Mouse (Mus musculus): ENCODE measurements around the gene Vangl1.
A peak's percentile ranks its signal among the peaks of the same experiment; 100 is the strongest.
"Not testable (repeated sequence)": the region's sequence is repeated elsewhere in the genome, so short reads cannot be mapped to it uniquely, and the experiment has no call there.

Vangl1 gene

GRCm38 (mm10) chr3:102167555-102168210 lies 36.8 kb downstream of the Vangl1 start:
- no peak for DNase-seq

GRCm38 (mm10) chr3:102166794-102167193 lies 37.7 kb downstream of the Vangl1 start:
- no peak for DNase-seq

GRCm38 (mm10) chr3:102166287-102166620 lies 38.2 kb downstream of the Vangl1 start:
- DNase-seq, result no peak

GRCm38 (mm10) chr3:102165536-102166286 lies 38.8 kb downstream of the Vangl1 start:
- DNase-seq, result peak; percentile 95

- no peak for DNase-seq
Measured at GRCm38 (mm10) chr3:102164911-102165310, 39.6 kb downstream of the Vangl1 start.

GRCm38 (mm10) chr3:102163861-102164260 lies 40.6 kb downstream of the Vangl1 start:
- DNase-seq, result not testable (repeated sequence)

- peak; percentile 94 for DNase-seq
Measured at GRCm38 (mm10) chr3:102159423-102160325, 44.8 kb downstream of the Vangl1 start.

GRCm38 (mm10) chr3:102158759-102159422 lies 45.6 kb downstream of the Vangl1 start:
- peak; percentile 89 for DNase-seq

GRCm38 (mm10) chr3:102157652-102158051 lies 46.8 kb downstream of the Vangl1 start:
- peak; percentile 85 for DNase-seq

- DNase-seq, result no peak
Measured at GRCm38 (mm10) chr3:102156737-102157136, 47.8 kb downstream of the Vangl1 start.

- no peak for DNase-seq
Measured at GRCm38 (mm10) chr3:102154107-102154506, 50.4 kb downstream of the Vangl1 start.

GRCm38 (mm10) chr3:102152872-102153271 lies 51.6 kb downstream of the Vangl1 start:
- peak; percentile 84 for DNase-seq

GRCm38 (mm10) chr3:102152471-102152870 lies 52.0 kb downstream of the Vangl1 start:
- DNase-seq, result no peak

GRCm38 (mm10) chr3:102151850-102152249 lies 52.6 kb downstream of the Vangl1 start:
- DNase-seq, result no peak

- no peak for DNase-seq
Measured at GRCm38 (mm10) chr3:102149941-102150340, 54.6 kb downstream of the Vangl1 start.

- DNase-seq, result peak; percentile 94
Measured at GRCm38 (mm10) chr3:102147189-102147588, 57.3 kb downstream of the Vangl1 start.

- peak; percentile 77 for DNase-seq
Measured at GRCm38 (mm10) chr3:102146428-102146827, 58.1 kb downstream of the Vangl1 start.

GRCm38 (mm10) chr3:102145645-102146386 lies 58.7 kb downstream of the Vangl1 start:
- no peak for DNase-seq

GRCm38 (mm10) chr3:102144401-102144800 lies 60.1 kb downstream of the Vangl1 start:
- no peak for DNase-seq

GRCm38 (mm10) chr3:102143536-102143935 lies 61.0 kb downstream of the Vangl1 start:
- peak; percentile 80 for DNase-seq

- DNase-seq, result no peak
Measured at GRCm38 (mm10) chr3:102142947-102143346, 61.5 kb downstream of the Vangl1 start.

GRCm38 (mm10) chr3:102141893-102142292 lies 62.6 kb downstream of the Vangl1 start:
- no peak for DNase-seq

Data from heart, adult 11 months (tissue).